Mouse (Mus musculus) lung, adult 2 months (tissue): ENCODE results near the gene Ccdc65.

ENCODE experiments used
- CTCF ChIP-seq: fragments of 200-500 bp; IDR thresholded peaks from 2 replicates; pipeline ENCODE4 v1.5.1; 2011; ENCODE audit warnings: mild to moderate bottlenecking, low read length, control low read depth; ENCODE audit not compliant: insufficient read depth
- POLR2A ChIP-seq: fragments of 200-500 bp; IDR thresholded peaks from 2 replicates; pipeline ENCODE4 v1.6.1; 2011; ENCODE audit warnings: low read depth, mild to moderate bottlenecking, control low read depth, low read length, borderline replicate concordance; ENCODE audit errors: extremely low read depth

GRCm38 (mm10) chr15:98695726-98696125, 12.3 kb upstream of the Ccdc65 start:
- no peak for TF ChIP-seq POLR2A
- no peak for TF ChIP-seq CTCF
